Mouse (Mus musculus) testis, adult 2 months (tissue): Measurements from ENCODE around the gene Pip4k2a. TPM values are rescaled to one million over a fixed set of nuclear protein-coding genes. Genes with fewer than 3 reads are reported as not detected.

Experiments used
- H3K27ac ChIP-seq: fragments of 200-500 bp; 2 replicates; pipeline ENCODE4 v1.5.1; 2012; ENCODE audit warnings: low read depth, low read length; ENCODE audit not compliant: control insufficient read depth, insufficient read depth
- H3K27me3 ChIP-seq: fragments of 200-500 bp; 2 replicates; pipeline ENCODE4 v1.6.1; 2012; ENCODE audit warnings: mild to moderate bottlenecking, low read length, moderate library complexity; ENCODE audit not compliant: control insufficient read depth, insufficient read depth
- H3K36me3 ChIP-seq: fragments of 200-500 bp; 2 replicates; pipeline ENCODE4 v1.6.1; 2012; ENCODE audit warnings: mild to moderate bottlenecking, low read length; ENCODE audit not compliant: control insufficient read depth, insufficient read depth
- H3K4me1 ChIP-seq: fragments of 200-500 bp; 2 replicates; pipeline ENCODE4 v1.6.1; 2012; ENCODE audit warnings: low read length; ENCODE audit not compliant: control insufficient read depth, insufficient read depth
- H3K4me3 ChIP-seq: fragments of 200-500 bp; 2 replicates; pipeline ENCODE4 v1.5.1; 2012; ENCODE audit warnings: low read depth, mild to moderate bottlenecking, low read length, moderate library complexity, mixed read lengths; ENCODE audit not compliant: control insufficient read depth
- CTCF ChIP-seq: fragments of 200-500 bp; IDR thresholded peaks from 2 replicates; pipeline ENCODE4 v1.5.1; 2012; ENCODE audit warnings: low read depth, mild to moderate bottlenecking, inconsistent platforms, low read length, moderate library complexity; ENCODE audit not compliant: control insufficient read depth, insufficient read depth, insufficient replicate concordance
- POLR2A ChIP-seq: fragments of 200-500 bp; IDR thresholded peaks from 2 replicates; pipeline ENCODE4 v1.6.1; 2012; ENCODE audit warnings: low read depth, mild to moderate bottlenecking, inconsistent platforms, low read length, moderate library complexity; ENCODE audit not compliant: control insufficient read depth
- polyA plus RNA-seq: library from polyadenylated mRNA; depleted of rRNA; stranded (reverse); fragments of >200 nt; gene quantifications from 2 replicates; pipeline ENCODE4 v1.2.3, GENCODE M21; 2012

Gene Pip4k2a
- polyA plus RNA-seq, 1 experiment, result 1.3 TPM

DNA sequence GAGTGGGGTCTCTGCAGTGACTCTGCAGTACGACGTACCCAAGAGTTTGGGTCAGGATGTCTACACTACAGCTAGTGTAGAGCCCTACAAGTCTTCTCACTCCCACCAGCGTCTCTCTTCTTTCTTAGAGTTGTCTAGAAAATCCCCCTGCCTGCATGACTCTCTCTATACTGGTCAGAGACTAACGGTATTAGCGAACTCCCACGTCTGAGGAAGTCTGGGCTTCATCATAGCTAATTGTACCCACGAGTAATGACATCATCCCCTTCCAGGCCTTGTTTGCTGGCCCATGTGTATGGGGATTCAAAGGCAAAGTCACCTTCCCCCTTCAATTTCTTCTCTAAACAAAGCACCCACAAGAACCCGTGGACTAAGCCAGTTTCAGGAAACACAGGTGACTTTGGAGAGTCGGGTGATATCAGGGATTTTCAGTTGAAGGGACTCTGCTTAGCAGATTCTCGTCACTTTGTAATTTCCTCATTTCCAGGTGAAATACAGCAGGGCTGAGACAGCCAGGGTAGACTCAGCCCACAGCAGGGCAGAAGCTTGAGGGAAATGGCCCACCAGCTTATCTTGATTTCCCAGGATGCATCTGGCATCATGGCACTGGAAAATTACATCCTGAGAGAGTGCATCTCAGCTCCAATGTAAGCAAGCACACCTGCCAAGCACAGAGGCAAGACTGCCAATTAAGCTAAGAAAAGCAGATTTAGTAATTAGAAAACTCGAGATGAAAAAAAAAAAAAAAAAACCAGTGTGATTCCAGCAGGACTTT is 107.5 kb downstream of the Pip4k2a start:
- no peaks in the 10 kb centered on the region for H3K36me3 ChIP-seq
- H3K27ac ChIP-seq, result no peak overlapping the region
- H3K27me3 ChIP-seq, result no peaks in the 10 kb centered on the region
- H3K4me1 ChIP-seq, result no peaks in the 10 kb centered on the region
- TF ChIP-seq CTCF (no peak), POLR2A (no peak)
- no peak overlapping the region for H3K4me3 ChIP-seq

DNA sequence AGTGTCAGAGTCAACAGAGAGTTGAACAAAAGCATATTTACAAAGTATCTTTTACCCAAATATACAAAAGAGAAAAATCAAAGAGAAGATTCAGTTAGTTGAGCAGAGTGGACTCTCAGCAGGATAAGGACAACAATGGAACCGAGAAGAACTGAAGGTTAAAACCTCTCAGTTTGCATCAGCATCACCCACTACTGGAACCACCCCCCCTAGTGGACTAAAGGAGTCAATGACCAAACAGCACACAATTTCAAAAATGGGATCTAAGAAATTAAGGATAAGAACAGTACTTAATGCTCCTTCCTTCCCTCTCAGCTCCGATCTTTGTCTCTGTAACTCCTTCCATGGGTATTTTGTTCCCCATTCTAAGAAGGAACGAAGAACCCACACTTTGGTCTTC is 113.6 kb downstream of the Pip4k2a start:
- H3K27ac ChIP-seq, result no peak overlapping the region
- H3K4me3 ChIP-seq, result no peak overlapping the region
- H3K27me3 ChIP-seq, result no peaks in the 10 kb centered on the region
- TF ChIP-seq POLR2A, result no peak
- TF ChIP-seq CTCF, result no peak
- H3K4me1 ChIP-seq, result no peaks in the 10 kb centered on the region
- no peaks in the 10 kb centered on the region for H3K36me3 ChIP-seq

- Histone ChIP-seq H3K4me1 (no peaks in the 10 kb centered on the region), H3K27ac (no peak overlapping the region), H3K27me3 (no peaks in the 10 kb centered on the region), H3K36me3 (no peaks in the 10 kb centered on the region), H3K4me3 (no peak overlapping the region)
- TF ChIP-seq POLR2A (no peak), CTCF (no peak)
Measured at GRCm38 (mm10) chr2:18874626-18875025, 123.3 kb downstream of the Pip4k2a start.

GRCm38 (mm10) chr2:18874063-18874462 is 123.9 kb downstream of the Pip4k2a start:
- Histone ChIP-seq H3K27me3 (no peaks in the 10 kb centered on the region), H3K4me1 (no peaks in the 10 kb centered on the region), H3K36me3 (no peaks in the 10 kb centered on the region), H3K27ac (no peak overlapping the region), H3K4me3 (no peak overlapping the region)
- no peak for TF ChIP-seq CTCF
- no peak for TF ChIP-seq POLR2A

- H3K27ac ChIP-seq, result no peak overlapping the region
- H3K4me3 ChIP-seq, result no peak overlapping the region
- TF ChIP-seq POLR2A, result no peak
- H3K36me3 ChIP-seq, result no peaks in the 10 kb centered on the region
- H3K27me3 ChIP-seq, result no peaks in the 10 kb centered on the region
- no peaks in the 10 kb centered on the region for H3K4me1 ChIP-seq
Measured at GRCm38 (mm10) chr2:18873440-18873839, 124.5 kb downstream of the Pip4k2a start.

GRCm38 (mm10) chr2:18872797-18873196 is 125.1 kb downstream of the Pip4k2a start:
- no peaks in the 10 kb centered on the region for H3K36me3 ChIP-seq
- no peak overlapping the region for H3K4me3 ChIP-seq
- H3K27ac ChIP-seq, result no peak overlapping the region
- no peaks in the 10 kb centered on the region for H3K4me1 ChIP-seq
- no peak for TF ChIP-seq CTCF
- TF ChIP-seq POLR2A, result no peak
- no peaks in the 10 kb centered on the region for H3K27me3 ChIP-seq

GRCm38 (mm10) chr2:18871087-18871486 is 126.8 kb downstream of the Pip4k2a start:
- no peaks in the 10 kb centered on the region for H3K27me3 ChIP-seq
- no peaks in the 10 kb centered on the region for H3K4me1 ChIP-seq
- H3K4me3 ChIP-seq, result no peak overlapping the region
- no peak overlapping the region for H3K27ac ChIP-seq
- TF ChIP-seq POLR2A, result no peak
- no peak for TF ChIP-seq CTCF
- H3K36me3 ChIP-seq, result no peaks in the 10 kb centered on the region
